Mouse (Mus musculus) lung, postnatal 0 days (tissue): ENCODE measurements around the gene 1700003F12Rik.

ENCODE experiments used
- CTCF ChIP-seq: IDR thresholded peaks from 2 replicates; pipeline ENCODE4 v1.5.1; 2016; ENCODE audit warnings: antibody characterized with exemption, mild to moderate bottlenecking
- EP300 ChIP-seq: IDR thresholded peaks from 2 replicates; pipeline ENCODE4 v1.6.1; 2016; ENCODE audit warnings: antibody characterized with exemption, mild to moderate bottlenecking, control low read depth

GRCm38 (mm10) chr2:154507076-154507475 is 39.8 kb upstream of the 1700003F12Rik start:
- TF ChIP-seq CTCF (no peak), EP300 (no peak)
